Mouse (Mus musculus): ENCODE measurements around the gene Fhl1.

Gene Fhl1

DNA sequence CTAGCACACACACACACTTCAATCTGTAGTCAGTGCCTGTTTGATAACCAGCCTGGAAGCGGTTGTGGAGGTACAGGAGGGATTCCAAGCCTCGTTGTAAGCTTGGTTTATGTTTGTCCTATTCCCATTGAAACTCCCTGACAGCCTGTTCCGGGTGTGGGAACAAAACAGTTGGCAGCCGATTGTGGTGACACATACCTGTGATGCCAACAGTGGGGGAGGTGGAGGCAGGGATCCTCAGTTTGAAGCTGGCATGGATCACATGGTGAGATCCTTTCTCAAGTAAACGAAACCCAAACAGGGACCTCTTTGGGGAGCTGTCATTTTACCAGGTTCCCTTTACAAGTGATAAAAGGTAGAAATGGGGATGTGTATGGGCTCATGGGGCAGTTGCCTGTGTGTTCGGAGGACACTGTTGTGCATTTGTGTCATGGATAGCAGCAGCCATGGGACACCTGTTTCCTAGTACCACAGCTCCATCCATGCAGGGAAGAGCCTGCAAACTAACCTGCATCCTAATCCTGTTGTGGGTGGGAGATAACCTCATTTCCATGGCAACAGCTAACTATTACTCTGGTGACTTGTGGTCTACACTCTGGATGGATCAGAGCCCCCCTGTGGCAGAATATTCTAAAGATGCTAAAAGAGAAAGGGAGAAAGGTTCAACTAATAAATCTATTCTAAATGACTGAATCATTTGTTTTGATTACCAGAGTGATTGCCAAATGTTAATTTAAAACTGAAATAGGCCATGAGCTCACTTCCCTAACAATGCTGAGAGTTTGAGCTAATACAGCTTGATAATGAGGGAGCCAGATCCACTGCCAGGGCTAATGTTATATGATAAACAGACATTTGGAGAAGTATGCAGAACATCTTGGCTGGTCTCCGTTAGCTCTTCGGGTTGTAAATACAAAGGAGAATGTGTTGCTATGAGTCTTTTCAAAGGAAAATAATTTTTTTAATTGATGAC, 22.0 kb downstream of the Fhl1 start:
- DNase-seq = no peak

DNA sequence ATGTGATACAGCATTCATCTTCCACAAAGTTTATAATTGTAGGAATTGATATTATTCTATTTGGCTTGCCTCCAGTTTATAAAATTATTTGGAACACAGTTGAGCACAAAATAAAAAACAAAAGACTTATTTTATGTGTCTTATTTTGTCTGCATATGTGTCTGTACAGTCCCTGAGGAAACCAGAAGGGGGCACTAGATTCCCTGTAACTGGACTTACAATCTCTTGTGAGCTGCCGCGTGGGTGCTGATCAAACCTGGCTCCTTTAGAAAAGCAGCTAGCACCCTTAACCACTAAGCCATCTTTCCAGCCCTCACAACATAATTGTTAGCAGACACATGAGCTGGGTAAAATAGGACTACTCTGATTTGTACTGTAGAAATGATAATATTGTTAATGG, 24.1 kb downstream of the Fhl1 start:
- DNase-seq = peak; percentile 57

DNA sequence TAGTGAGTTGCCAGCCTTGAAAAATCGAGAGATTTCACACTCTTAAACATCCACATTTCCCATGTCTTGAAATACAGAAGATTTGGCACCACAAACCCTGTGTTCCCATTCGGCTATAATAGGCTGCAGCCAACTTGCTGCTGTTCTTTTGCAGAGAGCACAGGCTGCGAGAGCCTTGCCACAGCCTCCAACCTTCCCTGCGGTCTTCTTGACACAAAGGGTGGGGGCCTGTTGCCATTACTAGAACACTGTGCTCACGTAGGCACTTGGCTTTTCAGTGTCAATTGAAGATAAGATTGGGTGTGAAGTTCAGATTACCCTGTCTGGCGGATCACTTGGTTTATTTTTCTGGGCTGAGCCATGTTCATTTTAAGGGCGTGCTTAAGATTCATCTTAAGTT, 24.8 kb downstream of the Fhl1 start:
- DNase-seq = no peak

DNA sequence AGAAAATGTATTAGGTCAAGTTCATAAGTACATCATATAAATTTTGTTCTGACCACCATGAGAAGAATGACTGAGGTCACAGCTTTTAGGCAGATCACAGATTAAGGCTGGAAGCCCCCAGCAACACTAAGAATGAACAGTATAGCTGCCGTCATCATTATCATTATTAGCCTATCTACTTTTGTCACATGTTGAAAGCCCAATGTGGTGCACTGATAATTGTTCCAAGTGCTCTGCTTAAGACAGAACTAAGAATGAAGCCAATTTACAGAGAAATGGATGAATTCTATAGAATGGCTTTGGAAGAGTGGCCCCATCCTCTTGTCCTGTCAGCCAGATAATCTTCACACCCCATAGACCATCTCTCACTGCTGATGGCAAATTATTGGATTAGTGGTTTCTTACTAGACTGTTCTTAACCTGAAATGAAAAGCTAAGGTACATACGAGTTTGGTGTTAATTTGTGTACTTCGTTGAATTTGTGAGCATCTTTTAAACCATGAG, 28.7 kb downstream of the Fhl1 start:
- DNase-seq = no peak

DNA sequence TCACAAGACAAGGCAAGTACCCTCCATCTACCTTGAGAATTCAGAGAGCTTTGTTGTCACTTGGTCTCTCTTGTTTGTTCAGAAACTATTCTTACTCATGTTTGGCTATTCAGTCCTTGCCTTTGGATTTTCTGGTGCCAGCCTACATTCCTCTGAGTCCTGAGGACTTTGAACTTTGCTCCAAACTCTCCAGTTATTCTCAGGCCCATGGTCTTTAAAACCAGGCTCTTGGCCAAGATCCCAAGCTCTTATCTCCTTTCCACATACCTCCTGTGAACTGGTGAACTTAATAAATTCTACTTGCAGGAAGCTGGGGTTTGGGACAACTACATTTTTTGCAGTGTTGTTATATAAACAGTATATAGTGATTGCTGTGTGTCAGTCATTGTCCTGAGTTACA, 38.3 kb downstream of the Fhl1 start:
- DNase-seq = peak; percentile 83

DNA sequence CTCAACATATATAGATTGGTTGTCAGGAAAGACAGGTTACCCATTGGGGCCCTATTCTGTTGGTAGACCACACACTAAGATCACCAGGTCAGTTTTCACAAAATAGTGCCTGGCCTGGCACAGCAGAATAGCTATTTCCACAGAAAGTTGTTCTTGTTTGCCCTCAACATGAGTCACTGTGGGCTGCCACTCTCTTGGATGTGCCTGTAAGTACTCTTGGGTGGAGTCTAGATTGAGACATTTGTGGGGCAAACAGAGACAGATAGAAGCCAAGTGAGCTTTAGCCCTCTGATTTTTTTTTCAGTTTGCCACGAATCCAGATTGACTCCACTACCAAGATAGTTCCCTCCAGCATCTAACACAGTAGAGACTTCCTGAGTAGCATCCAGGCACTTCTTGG, 40.2 kb downstream of the Fhl1 start:
- DNase-seq = no peak

DNA sequence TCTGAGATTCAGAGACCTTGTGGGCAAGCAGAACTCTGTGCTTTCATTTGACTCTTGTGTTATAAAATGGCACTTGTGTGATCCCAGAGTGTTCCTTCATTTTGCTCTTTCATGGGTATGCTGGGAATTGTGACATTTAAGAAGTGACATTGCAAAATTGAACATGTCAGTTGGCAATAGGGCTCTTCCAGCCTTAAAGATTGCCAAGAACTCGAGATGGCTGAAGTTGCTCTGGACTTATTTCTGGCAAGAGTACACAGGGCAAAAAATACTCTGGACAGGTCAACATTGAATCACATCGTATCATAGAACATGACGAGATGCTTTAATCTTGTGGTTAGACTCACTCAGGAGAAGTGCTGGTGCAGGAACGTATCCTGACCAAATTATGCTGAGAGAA, 41.7 kb downstream of the Fhl1 start:
- no peak for DNase-seq

DNA sequence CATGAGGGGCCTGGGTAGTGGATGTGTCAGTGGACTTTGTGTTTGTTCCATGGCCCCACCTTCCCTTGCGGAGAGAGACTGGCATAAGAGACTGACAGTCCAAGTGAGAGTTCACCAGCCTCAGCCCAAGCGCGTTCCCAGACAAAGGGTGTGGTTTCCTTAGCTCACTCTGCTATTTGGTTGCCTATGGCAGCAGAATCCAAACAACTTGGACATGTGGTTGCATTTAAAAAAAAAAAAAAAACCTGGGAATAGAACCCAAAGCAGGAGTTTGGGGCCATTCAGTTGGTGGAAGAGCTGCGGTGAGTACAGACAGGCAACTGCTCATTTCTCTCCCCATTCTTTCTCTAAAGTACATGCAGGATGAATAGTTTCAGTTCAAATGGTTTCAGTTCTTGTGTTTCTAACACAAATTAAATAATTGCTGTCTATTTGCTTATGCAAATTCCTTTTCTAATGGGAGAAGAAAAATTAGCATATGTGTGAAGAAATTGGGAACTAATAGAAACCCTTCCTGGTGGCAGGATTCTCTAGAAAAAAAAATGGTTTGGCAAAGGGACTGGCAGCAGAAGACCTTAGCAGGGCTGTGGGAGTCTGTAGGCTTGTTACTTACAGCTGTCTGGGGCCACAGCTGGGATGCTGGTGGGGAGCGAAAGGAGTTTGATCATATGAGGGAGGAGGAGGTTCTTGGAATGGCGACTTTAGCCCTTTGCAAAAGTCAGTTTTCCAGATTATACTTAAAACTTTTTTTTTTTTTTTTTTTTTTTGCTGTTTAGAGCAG, 54.9 kb downstream of the Fhl1 start:
- peak; percentile 62 for DNase-seq

DNA sequence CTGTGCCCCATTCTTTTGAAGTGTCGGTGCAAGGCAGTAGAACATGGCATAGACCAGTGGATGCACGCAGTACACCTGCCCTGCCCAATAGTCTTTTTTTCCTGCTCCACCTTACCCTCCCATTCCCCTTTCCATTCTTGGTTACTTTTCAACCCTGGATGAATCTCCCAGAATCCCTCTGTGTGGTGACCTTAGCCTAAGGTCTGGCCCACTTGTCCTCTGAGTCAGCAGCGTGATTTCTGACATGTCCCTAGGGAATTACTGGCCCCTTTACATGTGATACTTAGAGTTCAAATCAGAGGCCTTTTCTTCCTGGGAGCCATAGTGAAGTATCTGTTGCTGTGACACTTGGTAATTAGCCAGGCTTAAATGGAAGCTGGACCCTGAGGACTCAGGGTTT, 55.9 kb downstream of the Fhl1 start:
- DNase-seq = peak; percentile 30

DNA sequence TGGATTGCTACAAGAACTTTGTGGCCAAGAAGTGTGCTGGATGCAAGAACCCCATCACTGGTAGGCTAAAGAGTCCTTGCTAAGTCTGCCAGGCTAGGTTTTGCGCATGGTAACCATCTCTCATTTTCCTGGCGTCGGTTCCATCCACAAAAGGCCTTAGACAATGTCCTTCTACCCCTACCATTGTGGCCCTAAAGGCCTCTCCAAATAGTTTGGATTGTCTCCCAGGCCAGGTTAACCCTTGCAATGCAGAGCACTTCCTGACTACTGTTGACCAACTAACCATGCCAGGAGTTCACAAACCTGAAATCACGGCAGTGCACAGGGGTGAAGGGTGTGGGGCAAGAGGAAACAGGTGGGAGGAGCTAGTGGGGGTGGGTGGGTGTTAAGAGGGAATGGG, 59.0 kb downstream of the Fhl1 start:
- DNase-seq = no peak

DNA sequence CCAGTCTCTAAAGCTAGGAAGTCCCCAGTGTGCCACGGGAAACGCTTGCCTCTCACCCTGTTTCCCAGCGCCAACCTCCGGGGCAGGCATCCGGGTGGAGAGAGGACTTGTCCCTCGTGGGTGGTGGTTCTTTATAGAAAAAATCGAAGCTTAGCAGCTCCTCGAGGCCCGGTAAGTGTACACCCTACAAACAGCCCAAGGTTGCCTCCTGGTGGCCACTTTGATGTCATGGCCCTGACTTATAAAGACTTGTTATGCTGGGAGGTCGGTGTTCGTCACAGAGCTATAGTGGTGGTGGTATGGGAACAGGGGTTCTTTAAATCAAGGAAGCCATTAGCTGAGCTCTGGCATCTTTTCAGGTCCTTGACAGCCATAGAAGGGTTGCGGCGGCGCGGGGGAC, 59.7 kb downstream of the Fhl1 start:
- peak; percentile 60 for DNase-seq

DNA sequence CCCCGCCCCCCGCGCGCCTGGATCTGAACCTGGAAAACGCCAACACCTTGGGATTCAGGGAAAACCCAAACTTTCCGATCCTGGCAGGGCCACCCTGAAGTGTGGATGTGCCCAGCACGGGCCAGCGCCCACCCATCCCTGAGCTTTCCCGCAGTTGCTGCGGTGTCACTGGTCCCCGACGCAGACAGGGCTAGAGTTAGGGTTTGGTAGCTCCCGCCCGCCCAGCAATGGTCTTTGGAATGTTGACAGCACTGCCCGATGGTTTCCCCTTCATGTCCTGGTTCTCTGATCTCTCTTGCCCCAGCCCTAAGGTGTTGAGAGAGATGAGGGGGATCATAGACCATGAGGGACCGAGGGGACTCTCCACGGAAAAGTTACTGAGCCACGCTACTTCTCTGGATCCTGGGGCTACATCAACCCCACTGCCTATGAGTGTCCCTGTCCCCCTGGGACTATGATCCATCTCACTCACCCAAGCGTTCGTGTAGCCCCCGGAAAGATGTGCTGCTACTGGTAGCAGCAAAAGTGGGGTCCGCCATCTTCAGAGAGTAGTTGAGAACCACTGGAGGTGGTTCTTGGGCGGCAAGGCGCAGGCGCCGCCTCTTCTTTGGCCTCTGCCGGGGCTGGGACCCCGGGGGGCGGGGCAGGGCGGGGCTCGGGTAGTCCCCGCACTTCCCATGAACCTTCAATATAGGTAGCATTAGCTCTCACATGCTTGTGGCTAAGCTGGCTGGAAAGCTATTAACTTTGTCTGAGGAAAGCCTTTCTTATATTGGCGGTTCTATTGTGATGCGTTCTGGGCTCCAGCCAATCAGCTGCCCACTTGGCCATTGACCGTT, 90.4 kb downstream of the Fhl1 start, which contains the start of gene Map7d3:
TSS of gene Map7d3 (minus strand) at position 562 of the 839 bp plus-strand sequence.
- no peak for DNase-seq

DNA sequence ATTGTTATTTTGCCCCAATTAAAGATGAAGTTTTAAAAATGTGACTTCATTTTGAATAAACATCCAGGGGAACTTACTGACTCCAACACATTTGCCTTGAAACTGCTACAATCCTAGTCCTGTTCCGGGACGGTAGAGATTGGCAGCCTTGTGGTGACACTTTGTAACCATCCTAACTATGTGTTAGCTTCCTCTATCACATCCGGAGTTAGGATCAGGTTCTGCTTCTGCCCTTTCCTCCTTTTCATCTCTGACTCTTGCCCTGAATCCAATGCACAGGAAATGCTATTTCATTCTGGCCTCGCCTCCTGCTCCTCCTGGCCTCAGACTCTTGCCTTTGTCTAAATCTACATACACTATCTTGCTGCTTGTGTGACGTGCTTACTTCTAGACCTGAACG, 95.9 kb downstream of the Fhl1 start:
- no peak for DNase-seq

DNA sequence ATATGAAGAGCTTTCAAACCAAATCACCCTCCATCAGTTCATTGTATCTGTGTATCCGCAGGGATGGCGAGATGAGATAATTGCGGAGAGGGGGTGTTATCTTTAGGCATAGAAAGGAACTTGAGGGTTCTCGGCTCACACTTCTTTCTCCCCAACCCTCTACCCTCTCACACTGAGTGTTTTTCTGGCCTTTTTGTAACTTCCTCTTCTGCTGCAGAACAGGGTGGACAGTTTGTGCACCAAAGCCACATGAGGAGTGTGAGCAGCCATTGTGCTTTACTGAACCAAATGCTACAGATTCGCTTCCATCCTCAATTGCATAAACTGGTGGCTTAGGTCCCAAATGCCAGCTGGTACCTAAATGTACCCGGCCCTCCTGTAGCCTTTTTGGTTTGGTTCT, 104.3 kb downstream of the Fhl1 start:
- DNase-seq = no peak

DNA sequence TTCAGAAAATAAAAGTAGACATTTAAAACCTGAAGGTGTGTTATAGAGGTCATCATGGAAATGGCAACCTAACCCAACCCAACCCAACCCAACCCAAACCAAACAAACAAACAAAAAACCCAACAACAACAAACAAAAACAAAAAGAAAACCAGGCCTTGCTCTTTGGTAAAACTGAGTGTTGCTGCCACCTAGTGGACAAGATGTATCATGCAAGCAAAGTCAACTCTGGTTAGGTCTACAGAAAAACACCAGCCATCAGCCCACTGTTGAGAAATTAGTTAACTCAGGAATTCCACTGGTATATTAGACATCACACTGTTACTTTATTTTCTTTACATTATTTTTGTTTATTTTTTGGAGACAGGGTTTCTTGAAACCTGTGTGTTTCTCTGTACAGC, 107.8 kb downstream of the Fhl1 start:
- peak; percentile 31 for DNase-seq

DNA sequence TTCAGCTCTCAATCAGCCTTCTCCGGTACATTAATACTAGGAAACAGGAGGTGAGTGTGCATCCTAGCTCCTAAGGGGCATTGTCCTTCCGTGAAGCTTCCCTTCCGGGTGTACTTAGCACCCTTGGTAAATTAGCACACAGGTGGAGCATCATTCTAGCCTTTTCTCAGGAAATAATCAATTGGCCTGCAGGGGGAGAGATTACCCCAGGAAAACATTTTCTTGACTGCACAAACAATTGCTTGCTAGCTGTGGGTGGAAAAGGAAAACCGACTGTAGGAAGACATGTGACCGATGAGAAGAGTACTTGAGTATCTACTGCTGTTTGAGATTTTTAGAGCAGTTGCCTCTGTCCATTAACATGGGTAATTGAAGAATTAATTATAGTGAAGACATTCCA, 109.7 kb downstream of the Fhl1 start:
- DNase-seq = peak; percentile 14
